In genomic region chr10:85871698-85872478, GRCm38 (mm10) we compare ENCODE assay signal across 8 mouse cellular contexts. TPM values are rescaled to one million over a fixed set of nuclear protein-coding genes. Genes with fewer than 3 reads are reported as not detected.
DNase-seq lines count a peak whose midpoint lies in the region; ATAC-seq lines count a peak whose summit lies in the region.

No protein-coding gene starts in this region.

- H3K4me3 ChIP-seq in heart, embryonic 10.5 days, result peak overlapping the region; percentile 95
- peak overlapping the region; percentile 99 for H3K4me3 ChIP-seq in kidney, embryonic 15.5 days (replicated peaks)

- peak overlapping the region; percentile 82 for H3K4me2 ChIP-seq in kidney, embryonic 15.5 days

- H3K27ac ChIP-seq in heart, embryonic 10.5 days, result peak overlapping the region; percentile 90
- peak overlapping the region; percentile 82 for H3K27ac ChIP-seq in kidney, embryonic 15.5 days

- no peaks in the 10 kb centered on the region for H3K9me3 ChIP-seq in heart, embryonic 10.5 days
- peaks cover 3% of the 10 kb centered on the region; the same call in 1 of the 2 replicates for H3K9me3 ChIP-seq in kidney, embryonic 15.5 days (replicated peaks)

- H3K27me3 ChIP-seq in heart, embryonic 10.5 days (ENCODE audit: insufficient read depth, poor library complexity, severe bottlenecking), result no peaks in the 10 kb centered on the region
- no peaks in the 10 kb centered on the region for H3K27me3 ChIP-seq in kidney, embryonic 15.5 days

- WGBS in heart, embryonic 10.5 days, result under 1% methylated on average over 55 of the region's 55 CpGs
- WGBS in kidney, embryonic 15.5 days, result under 1% methylated on average over 55 of the region's 55 CpGs

- peak; percentile 97 for ATAC-seq in erythroblast, adult 5-6 weeks (replicated peaks; ENCODE audit: low FRiP score, poor library complexity, severe bottlenecking)
- peak; percentile 97 for ATAC-seq in kidney, embryonic 15.5 days (replicated peaks; ENCODE audit: low FRiP score)
- ATAC-seq in monocyte, adult 5-6 weeks (replicated peaks; ENCODE audit: insufficient number of reproducible peaks, low FRiP score, low TSS enrichment, poor library complexity, severe bottlenecking), result peak; percentile 74

- peak overlapping the region; percentile 91 for H3K9ac ChIP-seq in kidney, embryonic 15.5 days

- H3K36me3 ChIP-seq in heart, embryonic 10.5 days, result peaks cover 30% of the 10 kb centered on the region
- peaks cover 32% of the 10 kb centered on the region for H3K36me3 ChIP-seq in kidney, embryonic 15.5 days

- H3K4me1 ChIP-seq in heart, embryonic 10.5 days, result peaks cover 12% of the 10 kb centered on the region
- peaks cover 14% of the 10 kb centered on the region for H3K4me1 ChIP-seq in kidney, embryonic 15.5 days

- DNase-seq in B cell, adult 2 months, result peak; percentile 90 to 91
- peak; percentile 96 for DNase-seq in brain, adult 2 months (ENCODE audit: low read depth, low spot score)
- peak; percentile 94 for DNase-seq in heart, embryonic 10.5 days (ENCODE audit: low spot score)
- DNase-seq in liver, result peak; percentile 91
- peak; percentile 87 to 94 for DNase-seq in spleen, postnatal 4 days (ENCODE audit: low spot score in 2 of 2)

RNA-seq across cellular contexts. Expression of gene Pwp1, which starts 42.6 kb away (rescaled TPM):
- total RNA-seq in erythroblast, adult 5-6 weeks (2015; ENCODE audit: low replicate concordance), result 24.8 and 25.7 TPM in 2 replicates
- total RNA-seq in erythroblast, adult 5-6 weeks (2017; ENCODE audit: low replicate concordance), result 11.4 and 15.8 TPM in 2 replicates
- 64.8 and 83.7 TPM in 2 replicates for polyA plus RNA-seq in heart, embryonic 10.5 days (2016; fragmentation: Nextera tagmentation; extraction: Ambion mirVana)
- polyA plus RNA-seq in kidney, embryonic 15.5 days (2015; fragmentation: Nextera tagmentation; extraction: Ambion mirVana), result 76.6 and 80.5 TPM in 2 replicates
- total RNA-seq in monocyte, adult 5-6 weeks (2017), result 20.9 to 27.3 TPM (median 24.2 TPM) in 3 replicates

RNA-seq across cellular contexts. Expression of gene Prdm4, which starts 45.1 kb away (rescaled TPM):
- total RNA-seq in erythroblast, adult 5-6 weeks (2015; ENCODE audit: low replicate concordance), result 5.4 and 6.3 TPM in 2 replicates
- total RNA-seq in erythroblast, adult 5-6 weeks (2017; ENCODE audit: low replicate concordance), result 3.6 and 9.9 TPM in 2 replicates
- polyA plus RNA-seq in heart, embryonic 10.5 days (2016; fragmentation: Nextera tagmentation; extraction: Ambion mirVana), result 15.3 and 21.5 TPM in 2 replicates
- 15.7 and 18.3 TPM in 2 replicates for polyA plus RNA-seq in kidney, embryonic 15.5 days (2015; fragmentation: Nextera tagmentation; extraction: Ambion mirVana)
- 31.5 to 47.4 TPM (median 47.1 TPM) in 3 replicates for total RNA-seq in monocyte, adult 5-6 weeks (2017)

RNA-seq across cellular contexts. Expression of gene Ascl4, which starts 55.6 kb away (rescaled TPM):
- total RNA-seq in erythroblast, adult 5-6 weeks (2015; ENCODE audit: low replicate concordance), result not detected in 2 replicates
- not detected in 2 replicates for total RNA-seq in erythroblast, adult 5-6 weeks (2017; ENCODE audit: low replicate concordance)
- polyA plus RNA-seq in heart, embryonic 10.5 days (2016; fragmentation: Nextera tagmentation; extraction: Ambion mirVana), result 0.34 TPM in 1 of 2 replicates, not detected in the other
- polyA plus RNA-seq in kidney, embryonic 15.5 days (2015; fragmentation: Nextera tagmentation; extraction: Ambion mirVana), result 0.68 and 1.6 TPM in 2 replicates
- total RNA-seq in monocyte, adult 5-6 weeks (2017), result not detected in 3 replicates

Comparison
In these comparisons a context has a peak if more than half of its experiments do, and no peak if none do; other contexts are left out.
1. Peak in every context shown above with its lines: DNase-seq, ATAC-seq, H3K4me3 ChIP-seq and H3K27ac ChIP-seq.